Mouse (Mus musculus) ovary, postnatal 36 days (tissue): ENCODE measurements around the gene Igf2bp3.

Experiments used
- DNase-seq: peaks from one replicate; pipeline ENCODE4 v3.0.0; 2022; ENCODE audit warnings: low spot score, mixed read lengths

Igf2bp3 gene

DNA sequence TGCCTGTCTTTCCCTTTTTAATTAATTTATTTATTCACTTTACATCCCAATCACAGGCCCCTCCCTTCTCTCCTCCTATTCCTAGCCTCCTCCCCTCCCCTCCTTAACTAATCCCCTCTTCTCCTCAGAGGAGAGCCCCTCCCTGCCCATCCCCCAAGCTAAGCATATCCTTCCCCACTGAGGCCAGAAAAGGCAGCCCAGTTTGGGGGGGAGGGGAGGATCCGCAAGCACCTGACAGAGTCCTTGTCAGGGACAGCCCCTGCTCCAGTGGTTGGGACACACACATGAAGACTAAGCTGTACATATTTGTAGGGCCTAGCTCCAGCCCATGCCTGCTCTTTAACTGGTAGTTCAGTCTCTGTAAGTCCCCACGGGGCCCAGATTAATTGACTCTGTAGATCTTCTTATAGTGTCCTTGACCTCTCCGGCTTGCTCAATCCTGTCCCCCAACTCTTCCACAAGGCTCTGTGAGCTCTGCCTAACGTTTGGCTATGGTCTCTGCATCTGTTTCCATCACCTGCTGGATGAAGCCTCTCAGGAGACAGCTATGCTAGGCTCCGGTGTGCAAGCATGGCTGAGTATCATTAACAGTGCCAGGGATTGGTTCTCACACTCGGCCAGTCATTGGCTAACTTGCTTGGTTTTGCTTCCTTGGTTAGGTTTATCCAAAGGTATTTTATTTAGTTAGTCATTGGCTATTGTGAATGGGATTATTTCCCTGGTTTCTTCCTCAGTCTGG is 82.2 kb downstream of the Igf2bp3 start:
- DNase-seq, result no peak

GRCm38 (mm10) chr6:49131855-49132254 is 82.9 kb downstream of the Igf2bp3 start:
- DNase-seq, result no peak

GRCm38 (mm10) chr6:49130328-49130727 is 84.4 kb downstream of the Igf2bp3 start:
- DNase-seq, result no peak

DNA sequence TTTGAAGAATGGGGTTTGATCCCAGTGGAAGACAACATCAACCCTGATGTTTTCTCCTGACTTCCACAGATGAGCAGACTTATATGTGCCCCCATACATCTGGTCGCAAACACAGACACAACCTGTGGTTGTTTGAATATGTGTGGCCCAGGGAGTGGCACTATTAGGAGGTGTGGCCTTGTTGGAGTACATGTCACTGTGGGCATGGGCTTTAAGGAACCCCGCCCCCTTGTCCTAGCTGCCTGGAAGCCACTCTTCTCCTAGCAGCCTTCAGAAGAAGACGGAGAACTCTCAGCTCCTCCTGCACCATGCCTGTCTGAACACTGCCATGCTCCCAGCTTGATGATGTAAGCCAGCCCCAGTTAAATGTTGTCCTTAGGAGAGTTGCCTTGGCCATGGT is 94.4 kb downstream of the Igf2bp3 start:
- no peak for DNase-seq

GRCm38 (mm10) chr6:49119462-49120135 is 95.2 kb downstream of the Igf2bp3 start:
- no peak for DNase-seq

GRCm38 (mm10) chr6:49118446-49118845 is 96.3 kb downstream of the Igf2bp3 start:
- no peak for DNase-seq

DNA sequence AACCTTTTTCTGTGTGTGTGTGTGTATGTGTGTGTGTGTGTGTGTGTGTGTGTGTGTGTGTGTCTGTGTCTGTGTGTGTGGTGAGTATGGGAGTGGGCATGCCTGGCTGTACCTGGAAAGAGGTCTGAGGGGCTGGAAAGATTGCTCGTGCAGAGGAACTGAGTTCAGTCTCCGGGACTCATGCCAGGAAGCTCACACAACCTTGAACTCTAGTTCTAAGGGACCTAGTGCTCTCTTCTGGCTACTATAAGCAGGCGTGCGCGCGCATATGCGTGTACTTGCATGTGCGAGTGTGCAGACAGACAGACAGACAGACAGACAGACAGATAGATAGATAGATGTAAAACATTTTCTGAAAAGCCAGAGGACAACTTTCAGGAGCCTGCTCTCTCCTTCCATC is 98.5 kb downstream of the Igf2bp3 start:
- DNase-seq, result no peak

- DNase-seq, result no peak
Observed at GRCm38 (mm10) chr6:49115550-49115949, 99.2 kb downstream of the Igf2bp3 start.

GRCm38 (mm10) chr6:49114457-49114856 is 100.3 kb downstream of the Igf2bp3 start:
- no peak for DNase-seq

DNA sequence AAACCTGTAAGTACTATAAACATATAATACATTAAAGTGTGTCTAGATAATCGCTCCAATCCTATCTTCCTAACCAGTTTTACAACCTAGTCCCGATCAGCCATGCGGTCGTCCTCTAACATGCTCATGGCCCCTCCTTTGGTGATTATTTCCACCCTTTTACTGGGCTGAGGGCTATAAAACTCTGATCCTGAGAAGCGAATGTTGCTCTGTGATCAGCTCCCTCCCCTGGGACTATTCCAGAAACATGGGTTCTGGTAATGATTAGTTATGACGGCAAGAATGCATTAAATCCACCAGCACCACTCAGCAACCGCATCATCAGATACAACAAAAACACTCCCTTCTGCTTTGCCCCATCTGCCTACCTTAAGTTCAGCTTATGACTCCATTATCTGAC is 100.9 kb downstream of the Igf2bp3 start:
- DNase-seq, result no peak

- DNase-seq, result no peak
Observed at GRCm38 (mm10) chr6:49109196-49109595, 105.6 kb downstream of the Igf2bp3 start.

DNA sequence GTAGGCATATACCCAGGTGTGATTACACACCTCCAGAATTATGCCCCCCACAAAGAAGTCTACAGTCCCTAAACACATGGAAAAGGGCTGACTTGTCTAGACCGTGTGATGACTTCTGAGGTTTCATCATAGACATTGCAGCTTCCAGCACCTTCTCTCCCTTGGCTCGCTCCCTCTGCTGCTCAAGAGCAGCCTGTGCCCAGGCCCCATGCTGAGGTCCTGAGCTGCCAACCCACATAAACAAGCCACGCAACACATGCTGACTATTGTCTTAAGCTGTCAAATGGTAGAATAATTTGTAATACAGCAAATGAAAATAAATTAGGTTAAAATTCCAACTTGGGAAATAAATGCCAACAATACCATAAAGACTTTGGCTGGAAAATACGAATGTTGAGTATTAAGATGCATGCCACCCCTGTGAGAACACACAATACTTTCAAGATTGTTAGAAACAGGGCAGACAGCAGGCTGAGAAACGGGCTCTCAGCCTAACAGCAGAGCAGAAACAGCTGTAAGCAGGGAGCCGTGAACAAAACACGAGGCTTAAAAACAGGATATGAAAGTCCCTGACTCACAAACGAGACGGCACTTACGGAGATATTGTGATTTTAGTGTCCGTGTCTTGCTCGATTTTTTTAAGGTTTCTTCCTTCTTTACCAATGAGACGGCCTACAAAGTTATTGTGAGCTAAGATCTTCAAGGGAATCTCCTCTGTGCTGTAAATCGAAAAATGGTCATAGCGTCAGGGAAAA is 107.8 kb downstream of the Igf2bp3 start:
- no peak for DNase-seq

DNA sequence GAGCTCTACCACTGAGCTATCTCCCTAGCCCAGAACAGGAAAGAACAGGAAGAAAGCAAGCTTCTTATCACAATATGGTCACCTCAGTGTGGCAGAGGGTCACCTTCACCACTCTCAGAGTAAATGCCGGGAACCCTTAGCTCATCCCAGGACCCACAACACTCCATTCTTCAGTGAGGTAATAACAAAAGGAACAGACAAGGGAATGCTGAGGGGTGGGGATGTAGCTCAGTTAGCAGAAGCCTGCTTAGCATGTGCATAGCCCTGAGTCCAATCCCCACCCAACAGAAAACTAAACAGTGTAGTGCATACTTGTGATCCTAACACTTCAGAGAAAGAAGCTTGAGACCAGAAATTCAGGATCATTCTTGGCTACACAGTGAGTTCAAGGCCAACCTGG is 115.7 kb downstream of the Igf2bp3 start:
- DNase-seq, result no peak

GRCm38 (mm10) chr6:49097596-49098110 is 117.1 kb downstream of the Igf2bp3 start:
- DNase-seq, result peak; percentile 14

DNA sequence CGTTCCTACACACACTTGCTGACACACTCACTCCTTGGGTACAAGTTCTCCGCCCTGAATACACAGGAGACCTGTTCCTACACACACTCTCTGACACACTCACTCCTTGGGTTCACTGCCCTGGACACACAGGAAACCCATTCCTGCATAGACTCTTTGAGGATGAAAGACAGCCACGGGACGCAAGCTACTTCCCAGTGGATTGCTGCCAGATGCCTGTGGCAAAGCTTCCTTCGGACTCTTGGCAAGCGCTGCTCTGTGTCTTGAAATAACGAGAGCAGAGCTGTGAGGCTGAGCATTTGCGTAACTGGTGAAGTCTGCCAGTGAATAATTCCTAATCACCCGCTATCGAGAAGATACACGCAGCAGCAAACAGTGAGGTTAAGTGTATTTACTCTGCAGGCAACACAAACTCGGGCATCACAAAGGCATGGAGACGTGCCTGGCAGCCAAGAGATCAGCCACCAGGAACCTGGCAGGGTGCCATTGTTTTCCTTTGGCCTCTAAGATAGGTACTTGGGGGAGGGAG is 117.8 kb downstream of the Igf2bp3 start:
- peak; percentile 71 for DNase-seq

DNA sequence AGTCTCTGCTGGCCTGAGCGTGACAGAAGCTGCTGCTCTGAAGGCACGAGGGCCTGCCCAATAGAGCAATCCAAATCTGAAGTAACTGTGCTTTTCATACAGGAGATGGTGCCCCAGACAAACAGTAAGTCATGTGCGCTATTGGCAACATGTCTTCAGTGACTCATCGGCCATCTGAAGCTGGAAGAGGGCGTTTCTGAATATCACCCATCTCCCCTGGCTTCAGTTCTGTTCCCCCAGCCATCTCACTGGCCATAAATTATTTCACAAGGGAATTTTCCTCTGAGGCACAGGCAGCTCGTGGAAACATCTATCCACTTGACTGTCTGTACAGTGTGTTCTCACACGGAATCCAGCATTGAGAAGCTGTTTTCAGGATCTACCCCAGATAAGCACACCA is 118.3 kb downstream of the Igf2bp3 start:
- DNase-seq, result peak; percentile 13

DNA sequence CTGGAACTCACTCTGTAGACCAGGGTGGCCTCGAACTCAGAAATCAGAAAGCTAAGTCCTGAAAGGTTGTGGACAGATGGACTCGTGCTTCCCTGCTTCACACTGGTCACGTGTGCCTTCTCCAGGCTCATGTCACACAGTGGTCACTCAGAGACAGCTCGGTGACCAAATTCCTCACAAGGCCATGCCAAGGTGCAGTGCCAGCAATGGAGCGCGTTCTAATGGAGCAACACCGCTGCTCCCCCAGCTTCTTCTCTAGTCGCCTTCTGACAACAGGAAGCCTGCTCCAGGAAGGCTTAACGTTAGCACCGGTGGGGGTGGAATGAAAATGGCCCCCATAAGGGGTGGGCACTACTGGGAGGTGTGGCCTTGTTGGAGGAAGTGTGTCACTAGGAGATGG is 119.8 kb downstream of the Igf2bp3 start:
- no peak for DNase-seq

GRCm38 (mm10) chr6:49083008-49083407 is 131.7 kb downstream of the Igf2bp3 start:
- no peak for DNase-seq

DNA sequence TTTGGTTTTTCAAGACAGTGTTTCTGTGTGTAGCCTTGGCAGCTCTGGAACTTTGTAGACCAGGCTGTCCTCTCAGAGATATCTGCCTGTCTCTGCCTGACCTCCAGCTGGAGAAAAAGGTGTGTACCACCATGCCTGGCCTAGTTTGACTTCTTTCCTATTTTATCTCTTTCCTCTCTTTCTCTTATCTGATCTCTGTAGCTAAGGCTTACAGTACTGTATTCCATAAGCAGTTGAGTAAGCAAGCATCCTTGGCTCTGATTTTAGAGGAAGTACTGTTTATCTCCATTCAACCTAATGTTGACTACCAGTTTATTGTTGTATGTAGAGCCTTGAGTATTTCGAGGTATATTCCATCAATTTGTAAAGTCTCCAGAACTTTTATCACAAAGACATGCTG is 135.4 kb downstream of the Igf2bp3 start:
- DNase-seq, result no peak

DNA sequence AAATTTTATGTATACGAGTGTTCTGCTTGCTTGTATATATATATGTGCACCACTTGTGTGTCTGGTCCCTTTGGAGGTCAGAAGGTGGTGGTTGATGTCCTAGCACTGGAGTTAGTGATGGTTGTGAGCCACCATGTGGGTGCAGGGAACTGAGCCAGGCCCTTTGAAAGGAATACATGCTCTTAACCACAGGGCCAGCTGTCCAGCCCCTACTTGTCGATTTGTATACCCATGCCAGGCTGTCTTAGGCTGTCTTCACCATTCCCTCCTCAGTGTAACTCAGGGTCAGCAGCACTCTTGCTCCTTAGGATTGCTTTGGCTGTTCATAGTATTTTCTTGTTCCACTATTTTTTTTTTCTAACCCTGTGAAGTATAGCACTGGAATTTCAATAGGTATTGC is 136.9 kb downstream of the Igf2bp3 start:
- DNase-seq, result no peak

GRCm38 (mm10) chr6:49074117-49074490 is 140.7 kb downstream of the Igf2bp3 start:
- no peak for DNase-seq

DNA sequence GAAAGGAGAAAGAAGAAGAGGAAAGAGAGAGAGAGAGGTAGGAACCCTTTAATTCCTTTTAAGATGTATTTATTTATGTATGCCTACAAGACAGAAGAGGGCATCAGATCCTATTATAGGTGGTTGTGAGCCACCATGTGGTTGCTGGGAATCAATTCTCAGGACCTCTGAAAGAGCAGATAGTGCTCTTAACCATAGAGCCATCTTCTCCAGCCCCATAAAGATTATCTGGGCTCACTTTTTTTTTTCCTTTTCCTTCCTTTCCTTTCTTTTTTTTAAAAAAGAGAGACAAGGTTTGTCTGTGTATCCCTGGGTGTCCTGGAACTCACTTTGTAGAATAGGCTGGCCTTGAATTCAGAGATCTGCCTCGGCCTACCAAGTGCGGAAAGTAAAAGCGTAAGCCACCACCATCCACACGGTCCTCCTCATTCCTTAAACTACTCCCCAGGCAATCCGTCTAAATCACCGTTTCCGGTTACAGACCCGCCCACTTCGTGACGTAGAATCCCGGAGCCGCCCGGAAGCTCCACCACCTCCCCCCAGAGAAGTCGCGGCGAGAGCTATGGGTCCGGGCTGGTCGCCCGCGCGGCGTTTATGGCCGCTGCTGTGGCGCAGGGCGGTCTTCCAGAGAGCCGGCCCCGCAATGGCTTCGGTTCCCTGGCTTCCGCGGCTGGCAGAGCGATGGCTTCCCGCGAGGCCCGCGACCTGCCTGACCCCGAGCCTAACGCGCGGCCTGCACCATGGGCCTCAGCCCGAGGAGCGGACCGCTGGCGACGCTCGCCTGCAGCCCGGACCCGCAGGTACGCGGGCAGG is 141.2 kb downstream of the Igf2bp3 start, which contains the start of gene Malsu1:
Gene Malsu1, plus strand, starts transcription at position 492 of the 813 bp plus-strand sequence.
- peak; percentile 92 for DNase-seq
